Mouse (Mus musculus): ENCODE results near the gene Supt4a.

DNA sequence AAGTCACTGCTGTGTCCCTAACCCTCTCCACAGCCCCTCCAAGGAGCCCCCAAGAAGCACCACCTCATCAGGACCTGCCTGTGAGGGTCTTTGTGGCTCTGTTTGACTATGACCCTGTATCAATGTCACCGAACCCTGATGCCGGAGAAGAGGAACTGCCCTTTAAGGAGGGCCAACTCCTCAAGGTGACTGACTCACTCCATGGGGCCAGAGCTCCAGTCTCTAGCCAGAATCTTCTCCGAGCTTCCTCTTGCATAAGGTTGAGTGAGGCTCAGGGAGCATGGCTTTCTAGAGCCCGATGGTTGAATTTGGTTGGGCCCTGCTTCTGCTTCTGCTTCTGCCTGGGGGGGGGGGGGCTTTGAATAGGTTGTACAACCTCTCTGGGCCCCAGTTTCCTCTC lies 42.0 kb downstream of the Supt4a start:
- TF ChIP-seq CTCF (IDR thresholded peaks at IDR 0.05; ENCODE audit: insufficient read depth, low read length): no peak
- TF ChIP-seq POLR2A (IDR thresholded peaks at IDR 0.05; ENCODE audit: borderline replicate concordance, extremely low read depth, low read depth, low read length): no peak
